Mouse (Mus musculus) ES-Bruce4 (cell line): ENCODE measurements around the gene Sptb.

Experiments
- CTCF ChIP-seq: IDR thresholded peaks from one replicate; pipeline ENCODE4 v1.8.1; 2011; ENCODE audit warnings: low read depth, low read length
- EP300 ChIP-seq: IDR thresholded peaks from 2 replicates; pipeline ENCODE4 v1.6.1; 2011; ENCODE audit warnings: low read depth, low read length; ENCODE audit not compliant: insufficient read depth

DNA sequence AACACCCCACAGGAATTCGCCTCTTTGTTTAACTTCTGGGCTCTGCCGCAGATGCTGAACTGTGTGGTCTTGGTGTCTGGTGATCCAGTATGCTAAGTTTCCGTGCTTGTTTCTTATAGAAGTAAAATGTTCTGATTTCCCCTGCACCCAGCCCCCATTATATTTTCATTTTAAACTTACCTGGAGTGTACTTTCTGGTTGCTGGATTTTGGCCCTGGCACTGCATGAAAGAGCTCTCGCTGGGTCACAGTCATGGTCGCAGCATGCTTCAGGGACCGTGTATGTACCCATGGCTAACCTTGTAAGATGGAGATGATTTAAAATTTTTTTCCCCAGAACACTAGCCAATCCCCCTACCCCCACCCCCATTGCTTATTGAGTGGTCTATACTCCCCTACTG is 168.5 kb downstream of the Sptb start:
- TF ChIP-seq EP300 (no peak), CTCF (no peak)
